In genomic region chr15:60836321-60836720, GRCm38 (mm10) we compare ENCODE assay signal across 17 mouse cellular contexts.
"Had no signal": no experiment of that assay in that cellular context is flagged by ENCODE, and none has a peak within 500 bp of the region (broad histone marks: within the 10 kb centered on the region; RNA-seq: fewer than 3 reads in every experiment).

No protein-coding gene starts in this region.

- H3K27ac ChIP-seq: liver, embryonic 14.5 days; midbrain, embryonic 12.5 days; neural tube, embryonic 12.5 days had no signal

- DNase-seq: lung, adult 18-20 months; lung, embryonic 14.5 days; lung, postnatal 14 days; lung, postnatal 36 days; midbrain, embryonic 14.5 days; retina, postnatal 1 day; right cerebral cortex, adult 18-20 months; right cerebral cortex, postnatal 25 days; right cerebral cortex, postnatal 4 days; spleen, adult 18-20 months; thymus, adult 18-20 months; thymus, postnatal 14 days; thymus, postnatal 36 days had no signal

- H3K4me1 ChIP-seq: neural tube, embryonic 12.5 days had no signal

- H3K9me3 ChIP-seq: midbrain, embryonic 12.5 days; neural tube, embryonic 12.5 days had no signal

- H3K27me3 ChIP-seq: midbrain, embryonic 12.5 days; neural tube, embryonic 12.5 days had no signal

- H3K4me3 ChIP-seq: megakaryocyte, embryonic 14.5 days; midbrain, embryonic 12.5 days; neural tube, embryonic 12.5 days had no signal

- H3K4me2 ChIP-seq: lung, embryonic 14.5 days; midbrain, embryonic 12.5 days; neural tube, embryonic 12.5 days had no signal

- H3K36me3 ChIP-seq: midbrain, embryonic 12.5 days; neural tube, embryonic 12.5 days had no signal

- H3K9ac ChIP-seq: liver, embryonic 14.5 days; lung, embryonic 14.5 days; midbrain, embryonic 12.5 days; neural tube, embryonic 12.5 days had no signal
